Mouse (Mus musculus): ENCODE results near the gene Fam129b. TPM values are rescaled to one million over a fixed set of nuclear protein-coding genes. Genes with fewer than 3 reads are reported as not detected.

The Fam129b gene
- polyA plus RNA-seq, 1 experiment from 2014 or later = 7.0 TPM

GRCm38 (mm10) chr2:32927624-32928234, 51.8 kb downstream of the Fam129b start:
- no peak for ATAC-seq (ENCODE audit: low read depth)
- H3K9me3 ChIP-seq (replicated peaks) = no peaks in the 10 kb centered on the region
- H3K4me3 ChIP-seq (replicated peaks) = no peak overlapping the region
- WGBS (ENCODE audit: insufficient replicate concordance) = 69% methylated on average over 15 of the region's 15 CpGs
- H3K36me3 ChIP-seq = peaks cover 19% of the 10 kb centered on the region
- H3K27ac ChIP-seq = no peak overlapping the region
- no peaks in the 10 kb centered on the region for H3K27me3 ChIP-seq
- DNase-seq = no peak
- H3K9ac ChIP-seq = no peak overlapping the region
- H3K4me2 ChIP-seq = no peak overlapping the region
- H3K4me1 ChIP-seq (replicated peaks) = peaks cover 13% of the 10 kb centered on the region

GRCm38 (mm10) chr2:32928235-32928946, 52.5 kb downstream of the Fam129b start:
- Histone ChIP-seq H3K4me1 (replicated peaks) (peaks cover 13% of the 10 kb centered on the region), H3K36me3 (peaks cover 13% of the 10 kb centered on the region), H3K4me3 (replicated peaks) (no peak overlapping the region), H3K27me3 (no peaks in the 10 kb centered on the region), H3K4me2 (no peak overlapping the region), H3K9me3 (replicated peaks) (no peaks in the 10 kb centered on the region), H3K27ac (peak overlapping the region; percentile 70; the same call in 1 of the 2 replicates), H3K9ac (no peak overlapping the region)
- DNase-seq (no peak), ATAC-seq (ENCODE audit: low read depth) (peak; percentile 42)
- 37% methylated on average over 10 of the region's 10 CpGs for WGBS (ENCODE audit: insufficient replicate concordance)

GRCm38 (mm10) chr2:32928947-32929829, 53.3 kb downstream of the Fam129b start:
- 73% methylated on average over 19 of the region's 19 CpGs for WGBS (ENCODE audit: insufficient replicate concordance)
- no peak overlapping the region for H3K4me2 ChIP-seq
- H3K9ac ChIP-seq = no peak overlapping the region
- H3K27me3 ChIP-seq = no peaks in the 10 kb centered on the region
- ATAC-seq (ENCODE audit: low read depth) (peak; percentile 52), DNase-seq (no peak)
- peaks cover 13% of the 10 kb centered on the region for H3K4me1 ChIP-seq (replicated peaks)
- no peak overlapping the region for H3K4me3 ChIP-seq (replicated peaks)
- H3K36me3 ChIP-seq = 0 out of 2 replicates have a peak, but pooled peaks cover 8% of the 10 kb centered on the region
- peak overlapping the region; percentile 70 for H3K27ac ChIP-seq
- H3K9me3 ChIP-seq (replicated peaks) = no peaks in the 10 kb centered on the region

GRCm38 (mm10) chr2:32931730-32932129, 55.8 kb downstream of the Fam129b start:
- H3K27me3 ChIP-seq = no peaks in the 10 kb centered on the region
- DNase-seq = no peak
- no peak overlapping the region for H3K4me3 ChIP-seq (replicated peaks)
- no peaks in the 10 kb centered on the region for H3K9me3 ChIP-seq (replicated peaks)
- H3K9ac ChIP-seq = no peak overlapping the region
- H3K36me3 ChIP-seq = 0 out of 2 replicates have a peak, but pooled peaks cover 13% of the 10 kb centered on the region
- 64% methylated on average over 7 of the region's 7 CpGs for WGBS (ENCODE audit: insufficient replicate concordance)
- H3K27ac ChIP-seq = no peak overlapping the region
- peaks cover 13% of the 10 kb centered on the region for H3K4me1 ChIP-seq (replicated peaks)
- no peak overlapping the region for H3K4me2 ChIP-seq
- no peak for ATAC-seq (ENCODE audit: low read depth)

GRCm38 (mm10) chr2:32938741-32939140, 62.8 kb downstream of the Fam129b start:
- H3K27me3 ChIP-seq = no peaks in the 10 kb centered on the region
- WGBS (ENCODE audit: insufficient replicate concordance) = 77% methylated on average over 5 of the region's 5 CpGs
- DNase-seq (no peak), ATAC-seq (ENCODE audit: low read depth) (no peak)
- no peak overlapping the region for H3K4me2 ChIP-seq
- no peaks in the 10 kb centered on the region for H3K4me1 ChIP-seq (replicated peaks)
- H3K4me3 ChIP-seq (replicated peaks) = no peak overlapping the region
- no peak overlapping the region for H3K9ac ChIP-seq
- H3K9me3 ChIP-seq (replicated peaks) = no peaks in the 10 kb centered on the region
- H3K27ac ChIP-seq = no peak overlapping the region
- peaks cover 24% of the 10 kb centered on the region for H3K36me3 ChIP-seq

- no peak overlapping the region for H3K4me2 ChIP-seq
- peaks cover 22% of the 10 kb centered on the region for H3K36me3 ChIP-seq
- no peaks in the 10 kb centered on the region for H3K9me3 ChIP-seq (replicated peaks)
- 39% methylated on average over 5 of the region's 5 CpGs for WGBS (ENCODE audit: insufficient replicate concordance)
- H3K4me3 ChIP-seq (replicated peaks) = no peak overlapping the region
- H3K27me3 ChIP-seq = no peaks in the 10 kb centered on the region
- no peak overlapping the region for H3K9ac ChIP-seq
- no peaks in the 10 kb centered on the region for H3K4me1 ChIP-seq (replicated peaks)
- no peak overlapping the region for H3K27ac ChIP-seq
- ATAC-seq (ENCODE audit: low read depth) (peak; percentile 55; the same call in 1 of the 2 replicates), DNase-seq (peak; percentile 46)
Measured at GRCm38 (mm10) chr2:32939418-32939817, 63.5 kb downstream of the Fam129b start.

- WGBS (ENCODE audit: insufficient replicate concordance) = 71% methylated on average over 4 of the region's 4 CpGs
- no peak overlapping the region for H3K9ac ChIP-seq
- no peak overlapping the region for H3K27ac ChIP-seq
- no peaks in the 10 kb centered on the region for H3K4me1 ChIP-seq (replicated peaks)
- H3K4me3 ChIP-seq (replicated peaks) = no peak overlapping the region
- no peaks in the 10 kb centered on the region for H3K27me3 ChIP-seq
- H3K4me2 ChIP-seq = no peak overlapping the region
- ATAC-seq (ENCODE audit: low read depth) (no peak), DNase-seq (no peak)
- no peaks in the 10 kb centered on the region for H3K9me3 ChIP-seq (replicated peaks)
- H3K36me3 ChIP-seq = peaks cover 31% of the 10 kb centered on the region
Measured at GRCm38 (mm10) chr2:32940483-32940882, 64.6 kb downstream of the Fam129b start.

- Histone ChIP-seq H3K4me2 (no peak overlapping the region), H3K9me3 (replicated peaks) (no peaks in the 10 kb centered on the region), H3K36me3 (peaks cover 36% of the 10 kb centered on the region), H3K9ac (no peak overlapping the region), H3K4me3 (replicated peaks) (no peak overlapping the region), H3K27me3 (no peaks in the 10 kb centered on the region), H3K4me1 (replicated peaks) (no peaks in the 10 kb centered on the region; the same call in 1 of the 2 replicates), H3K27ac (no peak overlapping the region)
- ATAC-seq (ENCODE audit: low read depth) = no peak
- whole genome bisulfite sequencing (ENCODE audit: insufficient replicate concordance) = 81% methylated on average over 11 of the region's 11 CpGs
- DNase-seq = no peak
Measured at GRCm38 (mm10) chr2:32947454-32947853, 71.5 kb downstream of the Fam129b start.

- H3K27ac ChIP-seq = no peak overlapping the region
- H3K4me1 ChIP-seq (replicated peaks) = peaks cover 2% of the 10 kb centered on the region; the same call in 1 of the 2 replicates
- 81% methylated on average over 2 of the region's 2 CpGs for WGBS (ENCODE audit: insufficient replicate concordance)
- H3K4me3 ChIP-seq (replicated peaks) = no peak overlapping the region
- no peak overlapping the region for H3K9ac ChIP-seq
- no peak overlapping the region for H3K4me2 ChIP-seq
- ATAC-seq (ENCODE audit: low read depth) (no peak), DNase-seq (no peak)
- peaks cover 4% of the 10 kb centered on the region; the same call in 1 of the 2 replicates for H3K9me3 ChIP-seq (replicated peaks)
- H3K27me3 ChIP-seq = no peaks in the 10 kb centered on the region
- peaks cover 37% of the 10 kb centered on the region for H3K36me3 ChIP-seq
Measured at GRCm38 (mm10) chr2:32954581-32954980, 78.7 kb downstream of the Fam129b start.

GRCm38 (mm10) chr2:32957344-32957743, 81.4 kb downstream of the Fam129b start:
- no peak for ATAC-seq (ENCODE audit: low read depth)
- Histone ChIP-seq H3K27ac (no peak overlapping the region), H3K4me2 (no peak overlapping the region), H3K9me3 (replicated peaks) (peaks cover 4% of the 10 kb centered on the region; the same call in 1 of the 2 replicates), H3K36me3 (peaks cover 30% of the 10 kb centered on the region), H3K4me3 (replicated peaks) (no peak overlapping the region), H3K9ac (no peak overlapping the region), H3K27me3 (no peaks in the 10 kb centered on the region), H3K4me1 (replicated peaks) (peaks cover 24% of the 10 kb centered on the region)
- DNase-seq = no peak
- WGBS (ENCODE audit: insufficient replicate concordance) = 60% methylated on average over 8 of the region's 8 CpGs

GRCm38 (mm10) chr2:32960273-32960672, 84.4 kb downstream of the Fam129b start:
- ATAC-seq (ENCODE audit: low read depth) (no peak), DNase-seq (no peak)
- Histone ChIP-seq H3K4me1 (replicated peaks) (peaks cover 53% of the 10 kb centered on the region), H3K27ac (no peak overlapping the region), H3K27me3 (no peaks in the 10 kb centered on the region), H3K4me3 (replicated peaks) (peak overlapping the region; percentile 84), H3K36me3 (peaks cover 32% of the 10 kb centered on the region), H3K4me2 (peak overlapping the region; percentile 97), H3K9ac (peak overlapping the region; percentile 95), H3K9me3 (replicated peaks) (no peaks in the 10 kb centered on the region)
- WGBS (ENCODE audit: insufficient replicate concordance) = 70% methylated on average over 4 of the region's 4 CpGs

All from liver, embryonic 13.5 days (tissue).